Mouse (Mus musculus) MEL (cell line): ENCODE results near the gene Selenom. TPM values are rescaled to one million over a fixed set of nuclear protein-coding genes. Genes with fewer than 3 reads are reported as not detected.

Experiments
- DNase-seq: peaks from one replicate; pipeline ENCODE4 v3.0.0; 2011; ENCODE audit warnings: low read depth, low spot score
- H3K27ac ChIP-seq: 2 replicates; pipeline ENCODE4 v1.5.1; 2012; ENCODE audit warnings: low read depth, mild to moderate bottlenecking, control low read depth, low read length, moderate library complexity; ENCODE audit not compliant: control insufficient read depth
- H3K27me3 ChIP-seq, 2 experiments: fragments of 150-350 bp in 1 of 2; sonication (generic) in 1 of 2; 2 replicates each; pipeline ENCODE4 v1.6.1; 2012; ENCODE audit warnings: low read length in 2 of 2, mild to moderate bottlenecking in 2 of 2, improper control_type of control experiment in 1 of 2, moderate library complexity in 1 of 2; ENCODE audit not compliant: insufficient read depth in 2 of 2, control insufficient read depth in 1 of 2
- H3K36me3 ChIP-seq, 2 experiments: 2 replicates each; pipeline ENCODE4 v1.6.1; 2012 to 2014; ENCODE audit warnings: low read length in 2 of 2, improper control_type of control experiment in 1 of 2, inconsistent platforms in 1 of 2, mild to moderate bottlenecking in 1 of 2; ENCODE audit not compliant: insufficient read depth in 2 of 2, control insufficient read depth in 1 of 2
- H3K4me1 ChIP-seq, 2 experiments: fragments of 150-350 bp in 1 of 2; sonication (generic) in 1 of 2; 2 replicates each; pipeline ENCODE4 v1.6.1; 2012; ENCODE audit warnings: low read length in 2 of 2, improper control_type of control experiment in 1 of 2, mild to moderate bottlenecking in 1 of 2; ENCODE audit not compliant: insufficient read depth in 2 of 2, control insufficient read depth in 1 of 2
- H3K4me3 ChIP-seq, 2 experiments: fragments of 150-350 bp in 1 of 2; sonication (generic) in 1 of 2; 2 replicates each; pipeline ENCODE4 v1.5.1; 2012; ENCODE audit warnings: low read depth in 2 of 2, low read length in 2 of 2, mild to moderate bottlenecking in 2 of 2, moderate library complexity in 2 of 2, control low read depth in 1 of 2, improper control_type of control experiment in 1 of 2; ENCODE audit not compliant: control insufficient read depth in 1 of 2, insufficient read depth in 1 of 2
- H3K79me2 ChIP-seq: 2 replicates; pipeline ENCODE4 v1.6.1; 2012; ENCODE audit warnings: mild to moderate bottlenecking, low read length, moderate library complexity; ENCODE audit not compliant: control insufficient read depth, poor library complexity, insufficient read depth
- H3K9ac ChIP-seq: 2 replicates; pipeline ENCODE4 v1.6.1; 2012; ENCODE audit warnings: low read depth, mild to moderate bottlenecking, control low read depth, low read length, moderate library complexity; ENCODE audit not compliant: control insufficient read depth, poor library complexity, severe bottlenecking
- H3K9me3 ChIP-seq: fragments of 150-350 bp; sonication (generic); replicated peaks from 2 replicates; pipeline ENCODE4 v1.6.1; 2012; ENCODE audit warnings: mild to moderate bottlenecking, low read length, improper control_type of control experiment, moderate library complexity; ENCODE audit not compliant: insufficient read depth
- CHD1 ChIP-seq: IDR thresholded peaks from 2 replicates; pipeline ENCODE4 v1.6.1; 2012; ENCODE audit warnings: low read depth, mild to moderate bottlenecking, inconsistent platforms, low read length, improper control_type of control experiment
- CHD2 ChIP-seq: IDR thresholded peaks from 2 replicates; pipeline ENCODE4 v1.6.1; 2011; ENCODE audit warnings: low read length, improper control_type of control experiment
- CTCF ChIP-seq, 3 experiments: IDR thresholded peaks in 2 of 3; conservative IDR thresholded peaks in 1 of 3; 2 replicates each; pipeline ENCODE4 v1.5.1; 2011 to 2012; ENCODE audit warnings: low read length in 3 of 3, low read depth in 2 of 3, mild to moderate bottlenecking in 2 of 3, improper control_type of control experiment in 1 of 3, inconsistent platforms in 1 of 3, mixed read lengths in 1 of 3, moderate library complexity in 1 of 3; ENCODE audit not compliant: control insufficient read depth in 1 of 3, insufficient read depth in 1 of 3, poor library complexity in 1 of 3, severe bottlenecking in 1 of 3
- E2F4 ChIP-seq: IDR thresholded peaks from 2 replicates; pipeline ENCODE4 v1.6.1; 2011; ENCODE audit warnings: low read depth, low read length, improper control_type of control experiment, borderline replicate concordance
- EP300 ChIP-seq, 2 experiments: IDR thresholded peaks; 2 replicates each; pipeline ENCODE4 v1.6.1; 2011; ENCODE audit warnings: improper control_type of control experiment in 2 of 2, low read length in 2 of 2, low read depth in 1 of 2, mild to moderate bottlenecking in 1 of 2
- ETS1 ChIP-seq: IDR thresholded peaks from 2 replicates; pipeline ENCODE4 v1.6.1; 2012; ENCODE audit warnings: low read depth, mild to moderate bottlenecking, inconsistent platforms, low read length, improper control_type of control experiment, moderate library complexity
- JUND ChIP-seq: IDR thresholded peaks from 2 replicates; pipeline ENCODE4 v1.6.1; 2011; ENCODE audit warnings: low read depth, mild to moderate bottlenecking, improper control_type of control experiment, low read length
- MAFK ChIP-seq: IDR thresholded peaks from 2 replicates; pipeline ENCODE4 v1.6.1; 2011; ENCODE audit warnings: low read depth, mild to moderate bottlenecking, low read length, improper control_type of control experiment, borderline replicate concordance
- MAX ChIP-seq: IDR thresholded peaks from 2 replicates; pipeline ENCODE4 v1.6.1; 2011; ENCODE audit warnings: low read length, improper control_type of control experiment
- MAZ ChIP-seq: IDR thresholded peaks from 2 replicates; pipeline ENCODE4 v1.6.1; 2012; ENCODE audit warnings: low read depth, mild to moderate bottlenecking, inconsistent platforms, low read length, improper control_type of control experiment
- MEF2A ChIP-seq: IDR thresholded peaks from 2 replicates; pipeline ENCODE4 v1.6.1; 2014; ENCODE audit warnings: low read depth, mild to moderate bottlenecking, inconsistent platforms, low read length, improper control_type of control experiment; ENCODE audit not compliant: poor library complexity, insufficient replicate concordance, severe bottlenecking; ENCODE audit errors: extremely low read depth
- MXI1 ChIP-seq: IDR thresholded peaks from 2 replicates; pipeline ENCODE4 v1.6.1; 2011; ENCODE audit warnings: mild to moderate bottlenecking, low read depth, low read length, improper control_type of control experiment
- NELFE ChIP-seq: IDR thresholded peaks from 2 replicates; pipeline ENCODE4 v1.6.1; 2011; ENCODE audit warnings: low read depth, low read length, improper control_type of control experiment
- POLR2A ChIP-seq, 2 experiments: IDR thresholded peaks; 2 replicates each; pipeline ENCODE4 v1.6.1; 2011 to 2012; ENCODE audit warnings: low read length in 2 of 2, mild to moderate bottlenecking in 2 of 2, control low read depth in 1 of 2, improper control_type of control experiment in 1 of 2, low read depth in 1 of 2, moderate library complexity in 1 of 2; ENCODE audit not compliant: control insufficient read depth in 1 of 2, insufficient read depth in 1 of 2, poor library complexity in 1 of 2
- POLR2AphosphoS2 ChIP-seq: IDR thresholded peaks from 2 replicates; pipeline ENCODE4 v1.6.1; 2011; ENCODE audit warnings: low read length, improper control_type of control experiment
- POLR2AphosphoS5 ChIP-seq: IDR thresholded peaks from 2 replicates; pipeline ENCODE4 v1.6.1; 2012; ENCODE audit warnings: low read depth, borderline replicate concordance, mild to moderate bottlenecking, inconsistent platforms, low read length, moderate library complexity, mixed read lengths
- RAD21 ChIP-seq: IDR thresholded peaks from 2 replicates; pipeline ENCODE4 v1.6.1; 2011; ENCODE audit warnings: mild to moderate bottlenecking, low read depth, low read length, improper control_type of control experiment
- TCF12 ChIP-seq: IDR thresholded peaks from 2 replicates; pipeline ENCODE4 v1.6.1; 2014; ENCODE audit warnings: low read depth, mild to moderate bottlenecking, inconsistent platforms, low read length, improper control_type of control experiment, moderate library complexity
- UBTF ChIP-seq: IDR thresholded peaks from 2 replicates; pipeline ENCODE4 v1.6.1; 2012; ENCODE audit warnings: low read depth, mild to moderate bottlenecking, inconsistent platforms, low read length, improper control_type of control experiment, moderate library complexity, borderline replicate concordance; ENCODE audit not compliant: insufficient read depth
- USF2 ChIP-seq, 2 experiments: IDR thresholded peaks; 2 replicates each; pipeline ENCODE4 v1.6.1; 2011 to 2012; ENCODE audit warnings: improper control_type of control experiment in 2 of 2, low read length in 2 of 2, borderline replicate concordance in 1 of 2, inconsistent platforms in 1 of 2, low read depth in 1 of 2, mild to moderate bottlenecking in 1 of 2; ENCODE audit not compliant: insufficient read depth in 1 of 2
- ZMIZ1 ChIP-seq: IDR thresholded peaks from 2 replicates; pipeline ENCODE4 v1.6.1; 2012; ENCODE audit warnings: low read depth, mild to moderate bottlenecking, inconsistent platforms, low read length, improper control_type of control experiment, moderate library complexity
- ZNF384 ChIP-seq: IDR thresholded peaks from 2 replicates; pipeline ENCODE4 v1.6.1; 2012; ENCODE audit warnings: low read depth, mild to moderate bottlenecking, inconsistent platforms, low read length, improper control_type of control experiment
- polyA plus RNA-seq, 2 experiments: library from polyadenylated mRNA; stranded (reverse) in 1 of 2; unstranded in 1 of 2; fragments of >175 nt in 1 of 2; fragments of >200 nt in 1 of 2; gene quantifications; 2 replicates each; pipeline versions ENCODE4 v1.2.1 to v1.2.4; 2012; ENCODE audit warnings: low replicate concordance in 2 of 2, low read depth in 1 of 2; ENCODE audit not compliant: insufficient read length in 2 of 2, insufficient read depth in 1 of 2, missing spikeins in 1 of 2
- total RNA-seq: library from RNA; depleted of rRNA; stranded (reverse); fragments of 300-350 nt; gene quantifications from 2 replicates; pipeline ENCODE4 v1.2.3, GENCODE M21; 2012

The Selenom gene
- total and polyA plus RNA-seq, 3 experiments = 29.5 to 35.4 TPM; not detected in 1

- Histone ChIP-seq H3K27ac (no peak overlapping the region), H3K79me2 (no peaks in the 10 kb centered on the region), H3K36me3 (0 out of 4 replicates have a peak, but pooled peaks cover 0 to 4% of the 10 kb centered on the region in 2 experiments), H3K9ac (no peak overlapping the region), H3K4me1 (peaks cover 2 to 20% of the 10 kb centered on the region in 2 experiments), H3K9me3 (no peaks in the 10 kb centered on the region), H3K27me3 (no peaks in the 10 kb centered on the region)
- DNase-seq = no peak
- TF ChIP-seq MAX (no peak), UBTF (no peak), CTCF (IDR thresholded peaks at IDR 0.05 in 2 of 3, conservative IDR thresholded peaks at IDR 0.05 in 1 of 3; ENCODE audit: control insufficient read depth in 1 of 3, insufficient read depth in 1 of 3, low read depth in 2 of 3, low read length in 3 of 3, poor library complexity in 1 of 3, severe bottlenecking in 1 of 3) (no peak), JUND (no peak), EP300 (IDR thresholded peaks at IDR 0.05; ENCODE audit: low read depth in 1 of 2, low read length in 2 of 2) (no peak), USF2 (IDR thresholded peaks at IDR 0.05; ENCODE audit: borderline replicate concordance in 1 of 2, insufficient read depth in 1 of 2, low read depth in 1 of 2, low read length in 2 of 2) (no peak), TCF12 (no peak), RAD21 (no peak), MXI1 (no peak), MAZ (no peak)
- TF ChIP-seq, all 39 proteins: peak for 0
- H3K4me3 ChIP-seq = no peak overlapping the region
Measured at GRCm38 (mm10) chr11:3492748-3493147, 21.7 kb upstream of the Selenom start.

GRCm38 (mm10) chr11:3494857-3495256 is 19.6 kb upstream of the Selenom start:
- Histone ChIP-seq H3K79me2 (no peaks in the 10 kb centered on the region), H3K9ac (no peak overlapping the region), H3K4me1 (peaks cover 1 to 2% of the 10 kb centered on the region in 2 experiments; a peak in 3 of 4 replicates), H3K4me3 (no peak overlapping the region), H3K27me3 (no peaks in the 10 kb centered on the region), H3K9me3 (no peaks in the 10 kb centered on the region), H3K27ac (no peak overlapping the region), H3K36me3 (no peaks in the 10 kb centered on the region)
- DNase-seq = no peak
- no peak for TF ChIP-seq CHD1
- no peak for TF ChIP-seq MEF2A
- TF ChIP-seq MAZ = no peak
- TF ChIP-seq JUND = no peak
- TF ChIP-seq TCF12 = no peak
- TF ChIP-seq POLR2AphosphoS5 = no peak
- no peak for TF ChIP-seq E2F4
- TF ChIP-seq MAFK = no peak
- TF ChIP-seq POLR2A (IDR thresholded peaks at IDR 0.05; ENCODE audit: control insufficient read depth in 1 of 2, insufficient read depth in 1 of 2, low read depth in 1 of 2, low read length in 2 of 2, poor library complexity in 1 of 2) = no peak
- TF ChIP-seq CHD2 = no peak
- TF ChIP-seq ZNF384 = no peak
- no peak for TF ChIP-seq ETS1
- TF ChIP-seq NELFE = no peak
- TF ChIP-seq POLR2AphosphoS2 = no peak
- no peak for TF ChIP-seq ZMIZ1
- TF ChIP-seq UBTF = no peak
